Mouse (Mus musculus) brown adipose tissue, adult 24 weeks (tissue): ENCODE measurements at regions not wholly inside any gene's neighbourhood (a gene's known extent, or its start where the extent isn't known, plus 50 kb on each side); places are given as distances from the start of the nearest gene placed in this dataset.

ENCODE experiments used
- H3K27ac ChIP-seq: fragments of 200-500 bp; replicated peaks from 2 replicates; pipeline ENCODE4 v1.5.1; 2012; ENCODE audit warnings: low read depth, mild to moderate bottlenecking, low read length
- H3K4me1 ChIP-seq: fragments of 200-500 bp; 2 replicates; pipeline ENCODE4 v1.6.1; 2012; ENCODE audit warnings: low read length, mixed read lengths; ENCODE audit not compliant: control insufficient read depth, insufficient read depth, insufficient read length
- H3K4me3 ChIP-seq: fragments of 200-500 bp; 2 replicates; pipeline ENCODE4 v1.5.1; 2012; ENCODE audit warnings: low read depth, mild to moderate bottlenecking, low read length, moderate library complexity; ENCODE audit not compliant: insufficient read depth

GRCm38 (mm10) chr9:98791709-98792108, 50.6 kb upstream of the Prr23a1 start:
- H3K4me3 ChIP-seq, result no peak overlapping the region
- H3K27ac ChIP-seq, result no peak overlapping the region
- no peaks in the 10 kb centered on the region for H3K4me1 ChIP-seq

GRCm38 (mm10) chr9:98773651-98774185, 68.6 kb upstream of the Prr23a1 start:
- H3K4me3 ChIP-seq, result no peak overlapping the region
- H3K27ac ChIP-seq, result no peak overlapping the region
- no peaks in the 10 kb centered on the region for H3K4me1 ChIP-seq

GRCm38 (mm10) chr9:98773212-98773611, 69.1 kb upstream of the Prr23a1 start:
- H3K27ac ChIP-seq, result no peak overlapping the region
- no peak overlapping the region for H3K4me3 ChIP-seq
- no peaks in the 10 kb centered on the region for H3K4me1 ChIP-seq

- Histone ChIP-seq H3K4me1 (no peaks in the 10 kb centered on the region), H3K27ac (no peak overlapping the region), H3K4me3 (no peak overlapping the region)
These were observed 87.5 kb upstream of the Prr23a1 start for GRCm38 (mm10) chr9:98754764-98755163.

- no peaks in the 10 kb centered on the region for H3K4me1 ChIP-seq
- no peak overlapping the region for H3K4me3 ChIP-seq
- no peak overlapping the region for H3K27ac ChIP-seq
These were observed 88.8 kb upstream of the Prr23a1 start for GRCm38 (mm10) chr9:98753356-98753953.

- no peaks in the 10 kb centered on the region for H3K4me1 ChIP-seq
- no peak overlapping the region for H3K27ac ChIP-seq
- H3K4me3 ChIP-seq, result no peak overlapping the region
These were observed 98.5 kb upstream of the Prr23a1 start for GRCm38 (mm10) chr9:98743785-98744184.

- H3K4me1 ChIP-seq, result no peaks in the 10 kb centered on the region
- no peak overlapping the region for H3K27ac ChIP-seq
These were observed 114.9 kb upstream of the Prr23a1 start for GRCm38 (mm10) chr9:98727276-98727860.

GRCm38 (mm10) chr9:98726638-98727037, 115.7 kb upstream of the Prr23a1 start:
- Histone ChIP-seq H3K4me1 (no peaks in the 10 kb centered on the region), H3K27ac (no peak overlapping the region), H3K4me3 (no peak overlapping the region)

More at GRCm38 (mm10) chr9:98727276-98727860, 114.9 kb upstream of the Prr23a1 start:
- no peak overlapping the region for H3K4me3 ChIP-seq

- no peaks in the 10 kb centered on the region for H3K4me1 ChIP-seq
- H3K27ac ChIP-seq, result no peak overlapping the region
- no peak overlapping the region for H3K4me3 ChIP-seq
These were observed 119.4 kb upstream of the Prr23a1 start for GRCm38 (mm10) chr9:98722885-98723284.

- Histone ChIP-seq H3K27ac (no peak overlapping the region), H3K4me1 (no peaks in the 10 kb centered on the region), H3K4me3 (no peak overlapping the region)
These were observed 119.9 kb upstream of the Mrps22 start for GRCm38 (mm10) chr9:98721381-98721780.

GRCm38 (mm10) chr9:98717701-98718270, 116.3 kb upstream of the Mrps22 start:
- H3K4me3 ChIP-seq, result no peak overlapping the region
- no peak overlapping the region for H3K27ac ChIP-seq

GRCm38 (mm10) chr9:98714661-98715060, 113.2 kb upstream of the Mrps22 start:
- Histone ChIP-seq H3K4me1 (no peaks in the 10 kb centered on the region), H3K4me3 (no peak overlapping the region), H3K27ac (no peak overlapping the region)

More at GRCm38 (mm10) chr9:98717701-98718270, 116.3 kb upstream of the Mrps22 start:
- H3K4me1 ChIP-seq, result no peaks in the 10 kb centered on the region

- H3K27ac ChIP-seq, result no peak overlapping the region
- H3K4me3 ChIP-seq, result no peak overlapping the region
- H3K4me1 ChIP-seq, result no peaks in the 10 kb centered on the region
These were observed 111.4 kb upstream of the Mrps22 start for GRCm38 (mm10) chr9:98712826-98713225.

GRCm38 (mm10) chr9:98712023-98712563, 110.6 kb upstream of the Mrps22 start:
- no peaks in the 10 kb centered on the region for H3K4me1 ChIP-seq
- H3K4me3 ChIP-seq, result no peak overlapping the region

GRCm38 (mm10) chr9:98710155-98710710, 108.8 kb upstream of the Mrps22 start:
- Histone ChIP-seq H3K4me1 (no peaks in the 10 kb centered on the region), H3K27ac (no peak overlapping the region), H3K4me3 (no peak overlapping the region)

More at GRCm38 (mm10) chr9:98712023-98712563, 110.6 kb upstream of the Mrps22 start:
- no peak overlapping the region for H3K27ac ChIP-seq
